Mouse (Mus musculus) neural tube, embryonic 10.5 days (tissue): Measurements from ENCODE around the gene Smad3.

Experiments used
- DNase-seq: peaks from one replicate; pipeline ENCODE4 v3.0.0-alpha.2; 2017; ENCODE audit warnings: low spot score; ENCODE audit errors: extremely low spot score

Smad3 gene

DNA sequence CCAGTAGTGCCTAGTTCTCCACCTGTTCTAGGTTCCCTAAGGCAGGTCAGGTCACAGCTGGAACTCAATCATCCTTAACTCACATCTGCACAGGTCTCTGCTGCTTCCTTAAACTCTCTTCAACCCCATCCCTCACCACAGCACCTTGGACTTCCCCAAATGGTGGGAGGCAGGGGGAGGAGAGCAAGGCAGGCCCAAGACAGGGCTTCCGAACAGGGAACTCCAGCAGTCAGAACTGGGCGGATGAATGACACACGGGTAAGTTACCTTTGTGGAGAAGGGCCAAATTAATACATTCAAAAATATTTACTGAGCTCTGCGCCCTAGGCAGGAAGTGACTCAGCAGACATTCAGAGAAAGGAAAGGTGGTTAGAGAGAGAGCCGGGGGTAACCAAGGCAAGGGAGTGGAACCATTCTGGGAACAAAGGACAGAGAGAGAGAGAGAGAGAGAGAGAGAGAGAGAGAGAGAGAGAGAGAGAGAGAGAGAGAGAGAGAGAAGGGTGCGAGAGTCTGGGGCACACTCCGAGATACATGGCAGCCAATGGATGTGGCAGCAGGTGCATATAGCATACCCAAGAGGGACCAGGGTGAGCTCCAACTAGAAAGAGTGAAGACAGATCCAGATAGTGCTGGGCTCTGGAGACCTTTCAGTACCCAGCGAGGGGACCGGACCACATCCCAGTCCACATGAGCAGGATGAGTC lies 36.1 kb downstream of the Smad3 start:
- DNase-seq: no peak

DNA sequence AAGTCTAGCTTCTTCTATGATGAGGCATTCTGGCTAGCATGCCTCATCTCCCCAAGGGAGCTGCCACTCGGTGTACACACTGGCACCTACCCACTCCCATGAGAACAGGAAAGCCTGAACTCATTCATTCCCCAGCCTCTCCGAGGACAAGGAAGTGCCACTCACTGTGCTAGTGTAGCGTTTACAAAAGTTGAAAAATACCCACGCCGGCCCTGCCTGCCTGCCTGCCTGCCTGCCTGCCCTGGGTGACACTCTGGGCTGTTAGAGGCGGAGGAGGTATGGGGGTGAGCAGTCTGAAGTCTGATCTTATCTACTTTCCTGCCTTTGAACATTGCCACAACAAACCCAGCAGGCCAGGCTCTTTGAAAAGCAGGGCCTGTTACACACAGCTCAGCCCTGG lies 37.1 kb downstream of the Smad3 start:
- no peak for DNase-seq

DNA sequence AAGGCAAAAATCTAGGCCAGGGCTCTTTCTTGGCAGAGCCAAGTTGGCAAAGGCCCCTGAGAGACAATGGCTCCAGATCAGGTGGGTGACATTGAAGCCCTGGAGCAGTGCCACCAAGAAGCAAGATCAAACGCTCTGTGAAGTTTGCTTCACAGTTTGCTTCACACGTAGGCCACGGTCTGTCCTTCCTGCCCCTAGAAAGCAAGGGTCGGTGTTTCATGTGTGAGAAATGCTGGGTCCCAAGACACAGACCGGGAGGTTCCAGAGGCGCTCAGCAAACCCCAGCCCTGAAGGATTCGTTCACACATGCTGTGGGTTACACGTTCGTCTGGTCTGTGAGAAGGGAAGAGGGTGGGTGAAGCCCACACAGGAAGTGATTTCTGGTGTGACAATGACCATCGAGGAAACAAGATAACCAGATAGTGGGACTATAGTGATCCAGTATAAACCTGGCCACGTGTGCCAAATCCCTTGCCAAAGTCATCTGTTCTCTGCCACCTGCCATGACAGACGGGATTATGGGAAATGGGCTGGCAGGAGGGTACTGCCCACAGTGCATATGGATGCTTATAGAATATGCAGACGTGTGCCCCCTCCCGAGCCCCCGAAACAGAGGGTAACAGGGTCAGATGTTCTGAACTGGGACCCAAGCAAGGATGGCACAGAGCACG lies 37.9 kb downstream of the Smad3 start:
- DNase-seq: no peak

DNA sequence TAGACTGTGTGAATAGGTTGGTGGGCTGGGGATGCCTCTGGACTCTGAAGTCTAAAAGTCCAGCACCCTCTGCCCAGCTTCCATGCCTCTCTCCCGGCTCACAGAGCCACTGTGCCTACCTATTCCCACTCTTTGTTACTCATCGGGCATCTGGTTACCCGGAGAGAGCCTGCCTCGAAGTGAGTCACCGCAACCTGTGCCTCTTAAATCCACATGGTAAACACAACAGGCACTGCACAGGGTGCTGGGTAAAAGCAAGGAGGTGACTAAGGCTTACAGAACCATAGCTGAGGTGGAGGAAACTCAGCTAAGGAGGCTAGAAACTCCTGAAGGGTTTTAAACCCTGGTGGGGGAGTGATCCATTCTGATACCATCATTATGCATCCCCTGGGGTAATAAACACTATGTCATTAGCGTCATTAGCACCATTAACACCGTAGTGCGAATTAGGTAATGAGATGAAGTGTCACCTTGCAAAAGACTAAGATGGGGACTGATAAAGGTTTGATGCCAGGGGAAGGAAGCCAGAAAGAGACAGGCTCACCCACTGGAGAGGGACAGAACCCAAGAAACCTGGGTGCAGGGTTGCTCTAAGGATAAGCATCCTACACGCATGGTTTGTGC lies 38.9 kb downstream of the Smad3 start:
- DNase-seq: no peak

DNA sequence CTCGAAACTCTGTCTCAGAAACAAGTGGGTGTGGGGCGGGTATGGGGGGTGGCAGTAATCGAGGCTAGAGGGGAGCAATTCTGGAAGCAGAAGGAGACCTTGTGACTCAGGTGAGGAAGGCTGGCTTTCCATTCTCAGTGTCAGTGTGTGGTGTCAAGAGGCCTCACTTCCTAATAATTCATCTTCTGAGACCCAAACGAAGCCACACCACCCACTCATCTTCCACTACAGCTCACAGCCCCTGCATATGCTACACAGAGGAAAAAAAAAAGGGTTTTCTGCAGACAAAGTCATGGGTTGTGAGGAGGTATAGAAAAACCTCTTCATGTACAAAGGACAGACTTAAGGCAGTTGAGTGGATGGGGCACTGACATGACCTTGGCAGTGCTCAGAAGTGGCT lies 39.6 kb downstream of the Smad3 start:
- DNase-seq: no peak

DNA sequence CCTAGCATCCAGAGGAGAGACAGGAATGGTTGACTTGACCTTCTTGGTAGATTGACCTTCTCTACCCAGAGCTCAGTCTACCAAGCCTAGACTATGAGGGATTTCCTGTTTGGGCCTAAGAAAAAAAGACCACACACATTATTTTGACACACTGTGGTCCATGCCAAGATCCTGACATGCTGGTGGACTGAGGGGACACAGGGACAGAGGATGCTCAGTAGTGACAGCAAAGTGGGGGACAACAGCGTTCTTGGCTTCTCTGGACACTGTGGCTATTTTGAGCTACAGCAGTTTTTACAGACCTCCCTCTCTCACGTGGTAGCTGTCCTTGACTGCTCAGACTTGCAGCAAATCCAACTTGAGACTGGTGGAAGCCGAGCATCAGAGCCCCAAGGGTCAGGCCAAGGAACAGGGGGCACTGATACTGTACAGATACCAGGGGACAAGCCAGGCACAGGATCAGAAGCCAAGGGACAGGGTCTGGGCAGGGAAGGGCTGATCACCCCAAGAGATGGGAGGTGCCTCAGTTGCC lies 40.3 kb downstream of the Smad3 start:
- DNase-seq: no peak

DNA sequence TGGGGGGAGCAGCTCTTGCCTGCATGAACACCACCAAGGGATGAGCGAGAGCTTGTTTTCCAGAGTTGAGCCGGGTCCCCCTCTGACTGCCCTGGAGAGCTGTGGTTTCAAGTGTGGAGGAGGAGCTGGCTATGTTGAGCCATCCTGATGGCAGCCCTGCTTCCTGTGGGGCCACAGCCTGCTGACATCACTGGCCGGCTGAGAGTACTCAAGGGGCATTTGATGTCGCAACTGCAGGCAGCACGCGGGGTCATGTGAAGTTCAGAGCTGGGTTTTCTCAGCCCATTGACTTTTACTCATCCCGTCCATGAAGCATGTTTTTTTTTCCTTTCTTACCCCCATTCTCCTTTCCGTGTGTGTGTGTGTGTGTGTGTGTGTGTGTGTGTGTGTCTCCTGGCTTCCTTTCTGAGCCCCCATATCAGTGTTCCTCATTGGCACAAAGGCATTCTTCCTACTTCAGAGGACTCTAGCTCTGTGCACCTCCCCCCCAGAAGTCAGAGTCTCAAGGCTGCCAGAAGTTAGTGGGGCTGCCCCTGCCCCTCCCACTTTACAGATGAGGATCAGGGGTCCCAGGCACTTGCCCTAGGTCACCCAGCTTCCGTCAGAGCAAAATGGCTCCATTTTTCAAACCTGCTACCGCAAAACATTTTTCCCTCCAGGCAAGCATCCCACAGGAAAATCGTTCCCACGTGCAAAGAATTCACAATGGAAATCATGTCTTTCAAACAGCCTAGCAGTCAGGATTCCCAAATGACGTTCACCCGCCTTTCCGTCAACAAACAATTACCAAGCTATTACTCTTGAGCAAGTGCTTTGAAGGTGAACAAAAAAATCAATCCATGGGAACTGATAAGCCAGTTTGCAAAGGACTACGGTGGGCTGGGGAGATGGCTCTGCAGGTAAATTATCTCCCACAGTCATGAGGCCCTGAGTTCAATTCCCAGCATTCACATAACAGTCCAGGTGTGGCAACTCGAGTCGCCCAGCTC lies 41.4 kb downstream of the Smad3 start:
- DNase-seq: peak; percentile 69

DNA sequence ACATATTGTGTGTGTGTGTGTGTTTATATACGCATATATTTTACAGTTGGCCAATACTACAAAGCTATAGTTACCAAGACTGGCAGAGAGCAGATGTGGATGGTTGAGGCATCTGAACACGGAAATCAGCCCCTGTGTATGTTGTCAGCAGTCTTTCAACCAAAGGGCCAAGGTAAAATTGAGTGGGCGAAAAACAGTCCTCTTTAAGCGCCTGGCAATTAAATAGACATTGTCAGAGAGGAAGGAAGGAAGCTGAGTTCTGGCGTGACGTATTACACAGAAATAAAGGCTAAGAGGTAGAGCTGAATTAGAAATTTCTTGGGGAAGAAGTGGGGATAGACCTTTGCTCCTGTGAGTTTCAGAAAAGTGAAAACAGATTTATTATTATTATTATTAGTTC lies 43.2 kb downstream of the Smad3 start:
- DNase-seq: no peak

DNA sequence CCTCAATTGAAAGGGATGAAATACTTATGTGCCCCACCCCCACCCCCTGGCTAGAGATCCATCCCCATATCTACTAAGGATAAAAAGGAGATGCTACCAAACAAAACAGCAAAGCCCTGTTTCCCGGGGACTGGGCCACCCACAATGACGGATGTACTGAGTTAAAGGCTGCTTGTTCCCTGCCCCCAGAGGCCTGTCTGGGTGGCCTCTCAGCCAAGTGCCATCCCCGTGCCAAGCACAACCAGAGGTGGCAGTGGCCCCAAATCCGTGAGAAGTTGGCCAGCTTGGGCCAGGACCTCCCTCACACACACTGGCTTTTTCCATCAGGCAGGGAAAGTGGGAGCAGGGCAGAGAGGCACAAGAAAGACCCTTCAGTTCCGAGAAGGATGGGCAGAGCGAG lies 45.0 kb downstream of the Smad3 start:
- DNase-seq: no peak

DNA sequence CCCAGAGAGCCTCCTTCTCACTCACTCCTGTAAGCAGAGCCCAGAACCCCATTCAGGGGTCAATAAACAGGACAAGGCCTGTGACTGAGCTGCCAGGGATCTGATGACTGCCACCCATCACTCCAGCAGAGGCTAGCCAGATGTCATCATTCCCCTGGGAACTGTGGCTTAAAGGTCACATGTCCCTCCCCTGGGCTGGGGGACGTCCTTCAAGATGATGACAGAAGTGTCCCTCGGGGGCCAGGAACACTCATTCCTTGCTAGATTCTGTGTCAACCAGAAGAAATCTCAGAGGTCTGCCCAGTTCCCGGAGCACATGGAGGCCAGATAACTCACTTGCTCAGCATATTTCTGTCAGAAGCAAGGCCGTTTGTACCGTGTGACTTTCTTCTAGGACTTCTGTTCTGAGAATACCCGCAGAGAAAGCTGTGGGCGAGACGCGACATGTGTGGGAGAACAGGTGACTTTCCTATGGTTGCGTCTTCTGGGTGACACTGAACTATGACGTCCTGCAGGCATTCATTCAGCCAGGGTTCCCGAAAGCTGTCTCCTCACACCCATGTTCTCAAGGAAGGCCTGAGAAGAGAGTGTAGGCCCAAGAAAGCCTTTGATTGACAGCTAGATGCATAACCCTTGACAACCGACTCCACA lies 46.1 kb downstream of the Smad3 start:
- no peak for DNase-seq

DNA sequence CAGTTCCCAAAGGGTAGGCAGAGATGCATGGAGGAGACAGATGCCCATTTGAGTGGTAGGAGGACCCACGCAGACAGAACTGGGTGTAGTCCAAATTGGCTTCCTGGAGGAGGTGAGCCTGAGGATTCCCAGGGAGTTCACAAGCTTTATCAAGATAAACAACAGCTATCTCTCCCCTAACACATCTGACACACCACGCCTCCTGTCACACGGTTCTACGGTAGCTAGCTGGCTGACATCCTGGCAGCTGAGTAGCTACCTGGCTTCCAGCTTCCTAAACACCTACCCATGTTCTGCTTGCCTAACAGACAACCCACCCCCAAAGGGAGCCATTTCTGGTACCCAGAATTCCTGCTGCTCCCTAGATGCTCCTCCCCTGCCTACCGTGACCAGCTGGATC lies 47.9 kb downstream of the Smad3 start:
- DNase-seq: no peak

DNA sequence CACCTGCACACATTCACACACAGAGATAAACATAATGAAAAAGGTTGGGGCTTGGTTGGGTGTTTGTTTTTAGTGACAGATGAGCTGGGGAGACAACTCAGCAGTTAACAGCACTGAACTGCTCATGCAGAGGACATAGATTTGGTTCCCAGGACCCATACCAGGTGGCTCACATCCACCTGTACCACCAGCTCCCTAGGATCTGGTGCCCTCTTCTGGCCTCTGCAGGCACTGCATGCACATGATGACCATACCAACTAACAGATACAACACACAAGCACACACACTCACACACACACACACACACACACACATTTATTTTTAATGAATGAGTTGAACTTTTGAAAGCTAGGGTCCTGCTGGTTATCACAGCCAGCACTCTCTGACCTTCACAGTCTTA lies 48.5 kb downstream of the Smad3 start:
- no peak for DNase-seq

DNA sequence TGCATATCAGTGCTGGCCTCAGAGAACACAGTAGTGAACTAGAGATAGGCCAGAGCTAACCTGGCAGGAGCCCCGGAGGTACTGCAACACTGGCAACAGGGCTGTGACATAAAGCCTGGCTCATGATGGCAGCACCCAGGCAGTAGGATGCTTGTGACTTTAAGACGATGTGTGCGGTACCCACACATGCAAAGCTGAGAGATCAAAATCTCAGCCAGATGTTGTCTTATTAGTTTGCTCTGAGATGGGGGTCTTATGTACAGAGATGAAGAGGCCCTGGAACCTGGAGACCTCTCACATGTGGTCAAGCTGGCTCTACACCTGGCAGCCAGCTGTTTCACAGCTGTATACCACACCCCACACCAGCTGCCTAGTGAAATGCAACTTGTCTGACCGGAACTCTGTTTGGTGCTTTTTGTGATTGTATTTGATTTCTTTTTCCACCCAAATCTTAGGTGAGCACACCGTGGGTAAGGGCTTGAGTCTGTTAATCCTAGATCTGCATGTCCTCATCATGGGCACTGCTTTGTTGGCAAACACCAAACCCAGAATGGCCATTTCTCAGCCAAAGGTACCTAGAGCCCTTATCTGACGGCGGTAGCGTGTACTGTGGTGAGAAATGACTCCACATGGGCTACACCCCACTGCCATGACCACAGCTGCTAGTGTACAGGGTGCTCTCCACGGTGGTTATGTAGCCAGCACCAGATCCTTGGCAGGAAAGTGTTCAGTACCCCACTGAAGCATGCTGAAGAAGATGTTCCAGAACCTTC lies 49.8 kb downstream of the Smad3 start:
- no peak for DNase-seq

DNA sequence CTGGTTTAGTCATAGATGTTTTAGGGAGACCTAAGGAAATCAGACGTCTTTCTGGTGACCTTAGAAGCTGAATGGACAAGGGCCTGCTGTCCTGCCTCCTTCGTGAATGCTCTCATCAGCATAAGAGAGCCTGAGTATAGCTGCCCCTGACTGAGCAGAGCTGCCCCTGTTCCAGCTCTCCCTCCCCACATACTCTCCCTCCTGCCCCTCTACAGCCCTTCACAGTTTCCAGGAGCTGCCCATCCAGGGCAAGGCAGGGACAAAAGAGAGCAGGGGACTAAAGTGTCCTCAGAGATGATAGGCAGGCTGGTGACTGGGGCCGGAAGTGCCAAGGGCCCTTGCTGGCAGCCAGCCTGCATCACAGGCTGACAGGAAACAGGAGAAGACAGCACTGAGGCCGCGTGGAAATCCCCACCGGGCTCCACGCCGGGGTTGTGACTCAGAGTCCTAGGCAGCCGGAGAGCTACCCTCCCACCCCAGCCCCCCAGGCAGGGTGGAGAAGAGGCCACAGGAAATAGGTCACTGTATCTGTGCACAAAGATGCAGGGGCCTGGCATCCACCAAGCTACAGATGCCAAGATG lies 51.6 kb downstream of the Smad3 start:
- no peak for DNase-seq

DNA sequence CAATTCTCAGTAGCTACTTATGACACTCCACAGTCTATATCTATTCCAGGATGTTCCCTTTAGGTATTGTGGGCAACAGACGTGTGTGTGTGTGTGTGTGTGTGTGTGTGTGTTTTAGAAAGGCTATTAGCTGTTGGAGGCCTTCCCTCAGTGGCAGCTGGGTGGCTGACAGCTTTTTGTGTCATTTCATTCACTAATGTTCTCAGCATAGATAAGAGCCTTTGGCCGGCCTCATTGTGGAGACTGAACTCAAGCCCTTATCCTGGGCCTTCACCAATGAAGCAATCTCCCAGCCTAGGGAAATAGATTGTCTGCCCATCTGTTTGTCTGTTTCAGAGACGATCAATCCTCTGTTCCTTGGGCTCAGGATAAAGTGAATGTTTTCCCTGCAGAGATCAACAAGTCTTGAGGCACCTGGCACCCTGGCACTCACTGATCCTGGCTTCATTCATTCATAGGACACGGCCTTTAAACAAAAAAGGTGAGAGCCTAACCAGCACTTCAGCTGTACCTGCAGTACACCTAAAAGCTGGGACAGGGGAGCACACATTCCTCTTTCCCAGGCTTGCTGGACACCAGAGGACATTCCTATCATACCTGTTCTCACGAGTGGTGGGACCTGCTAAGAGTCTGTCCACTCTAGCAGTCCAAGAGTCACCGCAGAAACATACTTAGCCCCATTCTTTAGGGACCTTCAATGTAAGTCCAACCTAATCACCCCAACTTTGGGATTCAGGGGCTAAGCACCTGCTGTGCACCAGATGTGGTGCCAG lies 52.6 kb downstream of the Smad3 start:
- DNase-seq: no peak

DNA sequence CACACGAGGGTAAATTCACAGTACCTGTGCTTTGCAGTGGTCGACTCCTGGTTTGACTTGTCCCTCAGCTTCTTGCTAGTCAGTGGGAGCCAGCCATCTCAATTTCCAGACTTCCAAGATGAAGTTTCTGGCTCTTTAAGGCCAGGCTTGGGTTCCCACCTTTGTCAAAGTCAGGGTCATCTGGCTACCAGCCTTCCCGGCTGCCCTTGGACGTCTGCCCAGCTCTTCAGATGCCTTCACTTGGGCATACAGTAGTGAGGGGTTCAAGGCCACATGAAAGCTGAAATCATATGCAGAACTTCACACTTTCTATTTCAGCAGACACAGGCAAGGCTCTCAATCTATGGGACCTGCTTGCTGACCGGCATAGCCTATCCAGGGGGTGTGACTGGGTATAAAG lies 53.7 kb downstream of the Smad3 start:
- DNase-seq: no peak

DNA sequence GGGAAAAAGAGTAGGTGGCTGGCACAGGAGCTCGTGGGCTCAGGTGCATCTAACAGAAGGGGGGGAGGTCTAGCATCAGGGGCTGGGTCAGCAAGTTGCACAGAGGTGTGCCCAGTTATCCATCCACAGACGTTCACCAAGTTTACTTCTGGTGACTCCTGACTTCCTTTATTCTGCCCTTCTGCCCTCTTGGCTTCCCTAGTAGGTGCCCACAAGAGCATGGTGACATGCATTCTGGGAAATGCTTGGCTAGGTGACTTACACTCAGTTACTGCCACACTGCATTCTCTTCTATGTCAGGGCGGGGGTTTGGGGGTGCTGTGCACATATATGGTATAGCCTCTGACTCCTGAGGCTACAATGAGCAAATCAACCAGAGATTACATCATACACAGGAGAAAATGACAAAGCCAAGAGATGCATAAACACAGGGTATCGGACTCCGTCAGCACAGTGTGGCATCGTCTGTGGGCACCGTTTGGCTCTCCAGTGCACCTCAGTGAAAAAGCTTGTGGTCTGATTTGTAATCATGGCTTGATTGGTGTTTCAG lies 54.5 kb downstream of the Smad3 start:
- no peak for DNase-seq

DNA sequence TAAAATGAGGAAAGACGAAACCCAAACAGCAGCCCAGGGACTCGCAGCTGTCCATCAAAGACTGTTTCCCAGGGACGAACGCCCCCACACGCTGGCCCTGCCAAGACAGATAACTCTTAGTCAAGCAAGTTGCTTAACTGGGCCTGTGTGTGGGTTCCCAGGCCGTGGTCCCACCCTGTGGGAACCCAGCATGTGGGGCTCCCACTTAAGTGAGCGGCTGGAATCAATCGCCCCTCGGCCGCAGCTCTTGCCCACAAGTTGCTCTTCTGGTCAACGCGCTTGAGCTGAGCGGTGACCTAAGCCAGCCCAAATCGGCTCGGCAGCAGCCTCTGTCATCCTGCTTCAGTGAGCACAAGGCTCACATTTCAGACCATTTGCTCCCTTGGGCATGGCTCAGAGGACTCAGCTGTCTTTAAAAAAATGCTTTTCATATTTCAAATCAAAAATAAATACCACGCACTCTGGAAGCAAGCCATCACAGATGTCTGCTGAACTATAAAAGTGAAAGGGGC lies 55.2 kb downstream of the Smad3 start:
- DNase-seq: no peak

DNA sequence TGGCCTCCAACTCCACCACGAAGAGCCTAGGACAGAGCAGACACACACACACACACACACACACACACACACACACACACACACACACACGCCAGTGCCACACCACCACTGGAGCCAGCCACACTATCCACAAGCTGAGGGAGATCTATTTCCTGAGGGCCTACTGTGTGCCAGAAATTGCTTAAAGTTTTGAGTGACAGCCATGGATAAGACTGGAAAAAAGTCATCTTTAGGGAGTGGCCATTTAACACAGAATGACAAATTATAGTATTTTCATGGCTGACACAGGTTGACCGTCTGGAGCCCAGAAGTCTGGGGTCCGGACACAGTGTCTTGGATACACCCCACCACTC lies 55.9 kb downstream of the Smad3 start:
- no peak for DNase-seq
